Mouse (Mus musculus) MN1 (cell line): ENCODE data around the gene Siva1.
A peak's percentile ranks its signal among the peaks of the same experiment; 100 is the strongest.

ENCODE experiments used
- DNase-seq: peaks from one replicate; pipeline ENCODE4 v3.0.0-alpha.2; 2016; ENCODE audit warnings: low spot score

Gene Siva1

GRCm38 (mm10) chr12:112644180-112644854 is at the start of gene Siva1:
Gene Siva1, plus strand, starts transcription at chr12:112644679.
- peak; percentile 96 for DNase-seq

DNA sequence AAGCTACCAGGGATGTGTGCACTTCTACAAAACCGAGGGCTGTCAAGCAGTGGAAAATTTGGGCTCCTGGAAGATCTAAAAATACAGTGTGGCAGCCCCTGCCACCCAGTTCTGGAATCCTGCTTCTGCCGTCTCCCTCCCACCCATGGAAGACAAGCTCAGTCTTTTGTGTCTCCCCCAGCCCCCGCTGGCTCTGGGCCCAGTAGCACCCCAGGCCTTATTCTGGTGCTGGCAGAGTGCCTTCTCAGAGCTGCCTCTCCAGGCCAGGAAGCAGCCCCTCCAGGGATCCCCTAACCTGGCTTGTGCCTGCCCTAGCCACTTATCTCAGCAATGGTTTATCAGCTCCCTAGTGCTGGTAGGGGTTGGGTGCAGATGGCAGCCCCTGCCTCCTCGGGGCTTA is 49.5 kb upstream of the Siva1 start:
- DNase-seq = peak; percentile 31

DNA sequence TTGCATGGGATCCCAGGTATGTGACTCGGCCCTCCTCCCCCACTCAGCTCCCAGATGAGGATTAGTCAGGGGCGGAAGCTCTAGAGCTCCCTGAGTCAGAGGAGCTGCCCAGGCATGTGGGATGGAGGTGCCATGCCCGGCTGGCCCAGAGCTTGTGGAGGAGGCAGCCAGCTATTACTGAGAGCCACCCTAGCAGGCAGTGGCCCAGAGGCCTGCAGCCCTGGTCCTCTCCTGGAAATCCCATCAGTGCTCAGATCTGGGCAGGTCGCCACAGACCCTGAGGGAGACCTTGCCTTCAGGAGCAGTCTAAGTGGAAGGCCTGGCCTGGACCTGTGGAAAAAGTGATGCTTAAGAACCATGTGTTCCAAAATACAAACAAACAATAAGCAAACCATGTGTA is 48.9 kb upstream of the Siva1 start:
- peak; percentile 51 for DNase-seq

DNA sequence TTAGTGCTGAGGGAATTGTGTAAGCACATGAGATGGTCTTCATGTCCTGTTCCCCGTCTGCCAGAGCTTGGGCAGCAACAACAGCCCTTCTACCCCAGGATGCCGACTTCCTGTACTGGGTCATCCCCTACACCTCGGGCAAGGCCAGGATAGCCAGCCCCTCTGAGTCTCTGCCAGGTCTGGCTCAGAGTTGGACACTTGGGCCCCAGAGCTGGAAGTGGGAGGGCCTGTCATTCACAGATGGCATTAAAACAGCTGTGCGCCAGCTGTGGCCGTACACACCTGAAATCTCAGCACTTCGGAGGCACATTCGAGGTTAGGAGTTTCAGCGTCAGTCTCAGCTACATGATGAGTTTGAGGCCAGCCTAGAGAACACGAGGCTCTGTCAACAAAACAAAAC is 48.0 kb upstream of the Siva1 start:
- no peak for DNase-seq

GRCm38 (mm10) chr12:112596891-112597500 is 47.5 kb upstream of the Siva1 start:
- no peak for DNase-seq

- DNase-seq = no peak
Observed at GRCm38 (mm10) chr12:112597618-112598017, 46.9 kb upstream of the Siva1 start.

GRCm38 (mm10) chr12:112599198-112599597 is 45.3 kb upstream of the Siva1 start:
- peak; percentile 43 for DNase-seq

- no peak for DNase-seq
Observed at GRCm38 (mm10) chr12:112599942-112600611, 44.4 kb upstream of the Siva1 start.

- DNase-seq = no peak
Observed at GRCm38 (mm10) chr12:112604022-112604421, 40.5 kb upstream of the Siva1 start.

- peak; percentile 58 for DNase-seq
Observed at GRCm38 (mm10) chr12:112604709-112605649, 39.5 kb upstream of the Siva1 start.

GRCm38 (mm10) chr12:112605766-112606165 is 38.7 kb upstream of the Siva1 start:
- DNase-seq = peak; percentile 62

DNA sequence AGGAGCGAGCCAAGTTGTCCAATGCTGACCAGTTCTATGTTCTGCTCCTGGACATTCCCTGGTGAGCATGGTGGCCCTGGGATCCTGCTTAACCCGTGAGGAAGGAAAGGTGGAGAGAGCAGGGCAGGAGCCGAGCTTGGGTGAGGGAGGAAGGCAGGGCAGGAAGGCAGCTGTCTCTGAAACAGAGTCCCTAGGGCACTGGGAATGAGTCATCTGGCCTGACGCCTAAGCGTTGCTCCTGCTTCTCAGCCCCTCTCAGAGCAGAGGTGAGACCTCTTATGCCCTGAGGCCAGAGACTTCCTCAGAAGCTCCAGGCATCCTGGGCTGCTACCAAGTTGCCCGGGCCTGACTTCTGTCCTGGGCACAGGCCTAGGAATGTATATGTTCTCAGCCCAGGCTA is 37.5 kb upstream of the Siva1 start:
- peak; percentile 72 for DNase-seq

DNA sequence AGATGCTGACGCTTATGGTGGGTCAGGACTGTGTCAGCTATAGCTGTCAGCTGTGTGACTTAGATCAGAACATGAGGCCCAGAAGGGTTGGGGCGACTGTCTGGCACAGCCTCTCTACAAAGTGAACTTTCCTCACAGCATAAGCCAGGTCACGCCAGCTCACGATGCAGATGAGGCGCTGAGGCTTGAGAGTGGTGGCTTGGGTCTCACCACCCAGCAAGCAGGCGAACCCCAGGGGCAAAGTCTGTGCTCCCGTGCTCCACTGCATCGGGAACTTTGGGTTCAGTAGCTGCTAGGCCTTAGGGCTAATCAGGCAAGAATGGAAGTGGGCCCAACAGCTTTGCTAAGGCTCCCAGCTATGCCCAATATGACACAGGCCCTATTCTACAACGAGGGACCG is 35.4 kb upstream of the Siva1 start:
- DNase-seq = no peak

DNA sequence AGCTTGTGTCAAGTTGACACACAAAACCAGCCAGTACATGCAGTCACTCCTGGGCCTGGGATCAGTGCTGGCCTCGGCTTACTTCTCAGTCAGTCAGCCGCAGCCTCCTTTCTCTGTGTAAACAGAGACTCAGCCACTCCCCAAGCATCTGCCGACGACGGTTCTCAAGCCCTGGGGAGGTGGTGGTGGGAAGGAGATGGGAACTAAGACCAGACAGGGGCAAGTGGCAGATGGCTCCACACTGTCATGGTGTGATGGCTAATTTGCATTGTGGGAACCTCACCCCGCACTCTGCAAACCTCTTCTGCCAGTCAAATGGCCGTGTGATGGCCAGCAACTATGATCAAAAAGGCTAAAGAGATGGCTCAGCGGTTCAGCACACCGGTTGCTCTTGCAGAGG is 27.8 kb upstream of the Siva1 start:
- no peak for DNase-seq

- no peak for DNase-seq
Observed at GRCm38 (mm10) chr12:112617184-112617583, 27.3 kb upstream of the Siva1 start.

- peak; percentile 31 for DNase-seq
Observed at GRCm38 (mm10) chr12:112617898-112618380, 26.5 kb upstream of the Siva1 start.

DNA sequence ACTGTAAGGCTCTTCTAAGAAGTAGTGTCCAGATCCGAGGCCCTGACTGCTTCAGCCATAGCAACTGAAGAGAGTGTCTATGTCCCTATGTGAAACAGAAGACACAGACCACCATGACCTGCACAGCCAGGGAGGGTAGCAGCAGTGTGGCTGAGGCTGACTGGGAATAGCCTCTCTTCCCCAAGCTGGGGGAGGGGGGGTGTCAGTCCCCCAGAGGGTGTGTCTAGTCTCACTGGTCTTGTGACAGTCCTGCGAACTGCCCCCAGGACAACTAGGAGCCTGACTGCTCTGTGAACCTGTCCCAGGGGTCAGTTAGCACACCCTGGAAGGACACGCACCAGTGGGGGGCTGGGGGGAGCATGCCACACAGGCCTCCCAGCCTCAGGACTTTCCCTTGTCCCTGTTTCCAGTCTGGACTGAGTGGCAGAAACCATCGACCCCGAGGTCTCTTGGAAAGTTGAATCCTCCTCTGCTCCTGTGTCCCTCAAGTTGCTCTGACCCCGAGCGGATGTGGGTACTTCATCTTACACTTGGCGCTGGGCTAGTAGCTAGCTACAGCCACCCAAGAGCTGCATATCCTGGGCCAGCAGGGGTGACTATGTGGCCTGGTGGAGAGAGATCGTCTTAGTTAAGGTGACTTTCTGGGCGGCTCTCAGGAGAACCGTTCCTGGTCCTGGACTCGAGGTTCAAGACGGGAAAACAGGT is 25.3 kb upstream of the Siva1 start:
- no peak for DNase-seq

DNA sequence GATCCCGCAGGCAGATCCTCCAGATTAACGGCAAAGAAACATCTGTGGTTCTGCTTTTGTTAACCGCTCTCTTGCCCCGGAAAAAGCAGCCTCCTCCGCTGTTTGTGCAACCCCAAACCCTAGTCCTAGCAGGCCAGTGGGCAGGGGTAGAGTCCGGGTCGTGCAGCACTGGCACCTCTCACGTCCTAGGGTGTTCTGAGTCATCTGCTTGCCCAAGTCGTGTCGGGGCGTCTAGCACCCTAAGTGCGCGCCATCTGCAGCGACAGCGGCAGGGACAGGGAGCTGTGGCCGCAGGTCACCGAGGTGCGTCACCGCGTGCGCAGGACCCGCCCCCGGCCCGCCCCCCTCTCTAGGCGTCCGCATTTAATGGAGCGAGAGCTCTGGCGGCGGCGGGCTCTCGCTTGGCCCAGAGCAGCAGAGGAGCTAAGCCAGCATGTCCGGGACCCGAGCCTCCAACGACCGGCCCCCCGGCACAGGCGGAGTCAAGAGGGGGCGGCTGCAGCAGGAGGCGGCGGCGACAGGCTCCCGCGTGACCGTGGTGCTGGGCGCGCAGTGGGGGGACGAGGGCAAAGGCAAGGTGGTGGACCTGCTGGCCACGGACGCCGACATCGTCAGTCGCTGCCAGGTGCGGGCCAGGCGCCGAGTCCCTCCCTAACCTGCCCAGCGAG is 24.7 kb upstream of the Siva1 start, which contains the start of gene Adssl1:
Gene Adssl1 (plus strand): TSS at position 360 of the 668 bp plus-strand sequence.
- DNase-seq = peak; percentile 54

DNA sequence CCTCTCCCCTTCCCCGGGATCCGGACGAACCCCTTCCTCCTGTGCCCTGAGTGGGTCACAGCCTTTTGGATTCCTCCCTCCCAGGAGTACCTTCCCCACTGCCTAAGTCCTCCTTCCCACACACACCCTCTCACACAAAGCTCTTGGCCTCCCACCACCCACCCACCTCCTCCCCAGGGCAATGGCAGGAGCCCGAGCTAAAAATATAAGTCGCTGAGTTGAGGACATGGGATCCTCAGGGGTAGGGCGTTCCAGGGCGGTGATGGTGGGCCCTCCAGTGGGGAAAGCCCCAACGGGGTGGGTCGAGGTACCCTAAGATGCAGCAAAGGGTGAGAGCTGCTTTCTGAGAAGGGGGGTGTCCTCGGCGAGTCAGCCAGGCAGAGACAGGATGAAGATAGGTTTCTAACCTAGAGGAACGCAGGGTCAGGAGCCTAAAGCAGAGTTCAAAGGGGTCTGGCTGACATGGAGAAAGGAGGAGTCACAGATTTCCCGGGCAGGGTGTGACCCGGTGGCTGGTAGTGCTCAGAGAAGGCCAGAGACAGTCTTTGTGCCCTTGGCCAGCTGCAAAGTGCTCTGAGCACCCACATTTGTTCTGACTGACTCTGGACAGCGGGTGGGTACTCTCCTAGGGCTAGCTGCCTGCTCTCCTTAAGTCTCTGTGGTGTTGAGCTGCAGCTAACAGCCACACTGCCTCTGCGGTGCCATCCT is 24.0 kb upstream of the Siva1 start:
- no peak for DNase-seq

DNA sequence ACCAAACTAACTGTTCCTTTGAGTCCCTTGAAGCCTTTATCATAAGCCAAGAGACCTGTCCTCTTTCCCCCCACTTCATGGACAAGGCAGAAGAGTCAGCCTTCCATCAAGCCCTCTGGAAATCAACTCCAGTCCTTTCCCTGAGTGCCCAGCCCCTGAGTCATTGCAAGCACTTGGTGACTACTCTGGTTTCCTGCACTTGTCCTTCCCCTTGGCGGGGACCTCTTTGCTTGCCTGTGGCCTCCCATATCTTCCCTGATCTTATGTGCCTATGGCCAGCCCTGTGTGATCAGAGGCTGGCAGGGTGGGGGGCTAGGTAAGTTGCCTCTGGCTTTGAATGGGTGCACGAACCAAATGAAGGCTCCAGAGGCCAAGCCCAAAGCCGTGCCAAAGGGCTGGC is 22.6 kb upstream of the Siva1 start:
- no peak for DNase-seq
